Mouse (Mus musculus): Measurements from ENCODE around the gene Tex30. TPM values are rescaled to one million over a fixed set of nuclear protein-coding genes. Genes with fewer than 3 reads are reported as not detected.

The Tex30 gene
- polyA plus RNA-seq (2015; fragmentation: Nextera tagmentation; extraction: Ambion mirVana): 59.8 and 60.3 TPM in 2 replicates

GRCm38 (mm10) chr1:44102259-44102717 lies at the start of gene Tex30:
Gene Tex30 (minus strand): TSS chr1:44102441.
- peak within 1 kb of the TSS; percentile 71 for H3K9ac ChIP-seq
- H3K4me2 ChIP-seq: peak within 1 kb of the TSS; percentile 82
- ATAC-seq (replicated peaks; ENCODE audit: insufficient number of reproducible peaks, insufficient read depth, low FRiP score, low read depth): peak; percentile 98
- H3K4me3 ChIP-seq: peak within 1 kb of the TSS; percentile 88
- peaks cover 17% of the 10 kb centered on the region for H3K36me3 ChIP-seq
- no peaks in the 10 kb centered on the region for H3K9me3 ChIP-seq (replicated peaks)
- peak within 1 kb of the TSS; percentile 93 for H3K27ac ChIP-seq
- under 1% methylated on average over 55 of the region's 55 CpGs for WGBS
- no peaks in the 10 kb centered on the region for H3K27me3 ChIP-seq
- peaks cover 12% of the 10 kb centered on the region for H3K4me1 ChIP-seq (replicated peaks)

- 38% methylated on average over 6 of the region's 6 CpGs for WGBS
- Histone ChIP-seq H3K4me3 (peak overlapping the region; percentile 67), H3K4me2 (peak overlapping the region; percentile 86), H3K36me3 (peaks cover 6% of the 10 kb centered on the region), H3K9me3 (replicated peaks) (no peaks in the 10 kb centered on the region), H3K9ac (peak overlapping the region; percentile 86), H3K27ac (0 out of 2 replicates have a peak overlapping the region, but pooled peaks have one; percentile 90), H3K27me3 (no peaks in the 10 kb centered on the region), H3K4me1 (replicated peaks) (peaks cover 8% of the 10 kb centered on the region)
- no peak for ATAC-seq (replicated peaks; ENCODE audit: insufficient number of reproducible peaks, insufficient read depth, low FRiP score, low read depth)
Observed at GRCm38 (mm10) chr1:44148706-44149105, 46.5 kb upstream of the Tex30 start.

GRCm38 (mm10) chr1:44147563-44148381 lies 45.5 kb upstream of the Tex30 start, which contains the start of gene Ercc5:
Gene Ercc5 (plus strand): TSS chr1:44147744.
- H3K27me3 ChIP-seq: no peaks in the 10 kb centered on the region
- ATAC-seq (replicated peaks; ENCODE audit: insufficient number of reproducible peaks, insufficient read depth, low FRiP score, low read depth): peak; percentile 96
- H3K9me3 ChIP-seq (replicated peaks): no peaks in the 10 kb centered on the region
- peak within 1 kb of the TSS; percentile 86 for H3K9ac ChIP-seq
- H3K4me1 ChIP-seq (replicated peaks): peaks cover 8% of the 10 kb centered on the region
- peak within 1 kb of the TSS; percentile 86 for H3K4me2 ChIP-seq
- H3K36me3 ChIP-seq: peaks cover 14% of the 10 kb centered on the region
- peak within 1 kb of the TSS; percentile 90 for H3K27ac ChIP-seq
- under 1% methylated on average over 66 of the region's 66 CpGs for WGBS
- H3K4me3 ChIP-seq: peak within 1 kb of the TSS; percentile 67

- no peak overlapping the region for H3K4me3 ChIP-seq
- no peak overlapping the region for H3K4me2 ChIP-seq
- H3K9me3 ChIP-seq (replicated peaks): no peaks in the 10 kb centered on the region
- no peak for ATAC-seq (replicated peaks; ENCODE audit: insufficient number of reproducible peaks, insufficient read depth, low FRiP score, low read depth)
- H3K27me3 ChIP-seq: no peaks in the 10 kb centered on the region
- H3K4me1 ChIP-seq (replicated peaks): peaks cover 5% of the 10 kb centered on the region; the same call in 1 of the 2 replicates
- peaks cover 38% of the 10 kb centered on the region for H3K36me3 ChIP-seq
- no peak overlapping the region for H3K27ac ChIP-seq
- WGBS: 80% methylated on average over 5 of the region's 5 CpGs
- H3K9ac ChIP-seq: no peak overlapping the region
Observed at GRCm38 (mm10) chr1:44142747-44143146, 40.5 kb upstream of the Tex30 start.

GRCm38 (mm10) chr1:44140232-44140631 lies 38.0 kb upstream of the Tex30 start:
- Histone ChIP-seq H3K4me3 (no peak overlapping the region), H3K27me3 (no peaks in the 10 kb centered on the region), H3K27ac (no peak overlapping the region), H3K4me2 (no peak overlapping the region), H3K4me1 (replicated peaks) (no peaks in the 10 kb centered on the region), H3K9ac (no peak overlapping the region), H3K9me3 (replicated peaks) (no peaks in the 10 kb centered on the region), H3K36me3 (peaks cover 41% of the 10 kb centered on the region)
- 77% methylated on average over 4 of the region's 4 CpGs for WGBS
- no peak for ATAC-seq (replicated peaks; ENCODE audit: insufficient number of reproducible peaks, insufficient read depth, low FRiP score, low read depth)

- Histone ChIP-seq H3K9me3 (replicated peaks) (no peaks in the 10 kb centered on the region), H3K9ac (no peak overlapping the region), H3K4me1 (replicated peaks) (no peaks in the 10 kb centered on the region), H3K27ac (no peak overlapping the region), H3K4me2 (no peak overlapping the region), H3K27me3 (no peaks in the 10 kb centered on the region), H3K36me3 (peaks cover 31% of the 10 kb centered on the region), H3K4me3 (no peak overlapping the region)
- 65% methylated on average over 4 of the region's 4 CpGs for WGBS
- no peak for ATAC-seq (replicated peaks; ENCODE audit: insufficient number of reproducible peaks, insufficient read depth, low FRiP score, low read depth)
Observed at GRCm38 (mm10) chr1:44129929-44130581, 27.8 kb upstream of the Tex30 start.

- no peak overlapping the region for H3K27ac ChIP-seq
- H3K9ac ChIP-seq: no peak overlapping the region
- H3K4me2 ChIP-seq: no peak overlapping the region
- H3K27me3 ChIP-seq: no peaks in the 10 kb centered on the region
- no peaks in the 10 kb centered on the region for H3K9me3 ChIP-seq (replicated peaks)
- H3K4me3 ChIP-seq: no peak overlapping the region
- 93% methylated on average over 4 of the region's 4 CpGs for WGBS
- ATAC-seq (replicated peaks; ENCODE audit: insufficient number of reproducible peaks, insufficient read depth, low FRiP score, low read depth): no peak
- peaks cover 16% of the 10 kb centered on the region for H3K36me3 ChIP-seq
- peaks cover 4% of the 10 kb centered on the region; the same call in 1 of the 2 replicates for H3K4me1 ChIP-seq (replicated peaks)
Observed at GRCm38 (mm10) chr1:44125590-44125989, 23.3 kb upstream of the Tex30 start.

GRCm38 (mm10) chr1:44122256-44122655 lies 20.0 kb upstream of the Tex30 start:
- ATAC-seq (replicated peaks; ENCODE audit: insufficient number of reproducible peaks, insufficient read depth, low FRiP score, low read depth): no peak
- Histone ChIP-seq H3K4me3 (no peak overlapping the region), H3K9ac (no peak overlapping the region), H3K4me2 (no peak overlapping the region), H3K9me3 (replicated peaks) (no peaks in the 10 kb centered on the region), H3K4me1 (replicated peaks) (peaks cover 11% of the 10 kb centered on the region), H3K27me3 (no peaks in the 10 kb centered on the region), H3K36me3 (peaks cover 8% of the 10 kb centered on the region), H3K27ac (no peak overlapping the region)
- 63% methylated on average over 3 of the region's 3 CpGs for WGBS

- no peak; the same call in 1 of the 2 replicates for ATAC-seq (replicated peaks; ENCODE audit: insufficient number of reproducible peaks, insufficient read depth, low FRiP score, low read depth)
- no peaks in the 10 kb centered on the region for H3K27me3 ChIP-seq
- peaks cover 11% of the 10 kb centered on the region for H3K4me1 ChIP-seq (replicated peaks)
- peak overlapping the region; percentile 83 for H3K9ac ChIP-seq
- no peaks in the 10 kb centered on the region for H3K9me3 ChIP-seq (replicated peaks)
- H3K27ac ChIP-seq: peak overlapping the region; percentile 98
- WGBS: 4% methylated on average over 6 of the region's 6 CpGs
- H3K36me3 ChIP-seq: peaks cover 5% of the 10 kb centered on the region
- peak overlapping the region; percentile 68 for H3K4me3 ChIP-seq
- peak overlapping the region; percentile 77 for H3K4me2 ChIP-seq
Observed at GRCm38 (mm10) chr1:44120074-44120406, 17.8 kb upstream of the Tex30 start.

GRCm38 (mm10) chr1:44119201-44120073 lies 17.2 kb upstream of the Tex30 start:
- ATAC-seq (replicated peaks; ENCODE audit: insufficient number of reproducible peaks, insufficient read depth, low FRiP score, low read depth): peak; percentile 84
- Histone ChIP-seq H3K9me3 (replicated peaks) (no peaks in the 10 kb centered on the region), H3K4me2 (peak overlapping the region; percentile 77), H3K36me3 (peaks cover 11% of the 10 kb centered on the region), H3K4me1 (replicated peaks) (peaks cover 11% of the 10 kb centered on the region), H3K9ac (peak overlapping the region; percentile 83), H3K4me3 (peak overlapping the region; percentile 68), H3K27me3 (no peaks in the 10 kb centered on the region), H3K27ac (peak overlapping the region; percentile 98)
- under 1% methylated on average over 40 of the region's 43 CpGs for WGBS
